Mouse (Mus musculus) CH12.LX (cell line): ENCODE data around the gene 4930402F06Rik. TPM values are rescaled to one million over a fixed set of nuclear protein-coding genes. Genes with fewer than 3 reads are reported as not detected.

Experiments used
- DNase-seq: peaks from one replicate; pipeline ENCODE4 v3.0.0-alpha.2; 2013; ENCODE audit errors: extremely low read depth
- H3K27ac ChIP-seq: 2 replicates; pipeline ENCODE4 v1.5.1; 2012; ENCODE audit warnings: low read depth, mild to moderate bottlenecking, control low read depth, moderate library complexity; ENCODE audit not compliant: insufficient read depth
- H3K27me3 ChIP-seq: replicated peaks from 2 replicates; pipeline ENCODE3; 2012; ENCODE audit warnings: inconsistent platforms
- H3K36me3 ChIP-seq, 2 experiments: replicated peaks in 1 of 2; 2 replicates each; pipeline versions ENCODE3 to v1.6.1; 2012; ENCODE audit warnings: inconsistent platforms in 1 of 2, low read length in 1 of 2, mild to moderate bottlenecking in 1 of 2, mixed read lengths in 1 of 2, moderate library complexity in 1 of 2; ENCODE audit not compliant: control insufficient read depth in 1 of 2, insufficient read depth in 1 of 2
- H3K4me1 ChIP-seq, 2 experiments: 2 replicates each; pipeline ENCODE4 v1.6.1; 2012; ENCODE audit warnings: inconsistent platforms in 1 of 2, moderate library complexity in 1 of 2; ENCODE audit not compliant: insufficient read depth in 2 of 2, control insufficient read depth in 1 of 2
- H3K4me2 ChIP-seq: 2 replicates; pipeline ENCODE4 v1.6.1; 2012; ENCODE audit warnings: low read depth, mild to moderate bottlenecking, control low read depth; ENCODE audit not compliant: poor library complexity, insufficient read depth, severe bottlenecking
- H3K4me3 ChIP-seq, 3 experiments: fragments of 150-350 bp in 1 of 3; sonication (generic) in 1 of 3; replicated peaks in 1 of 3; 2 replicates each; pipeline versions ENCODE3 to v1.5.1; 2011 to 2012; ENCODE audit warnings: low read depth in 2 of 3, low read length in 2 of 3, mild to moderate bottlenecking in 2 of 3, moderate library complexity in 2 of 3, control low read depth in 1 of 3, improper control_type of control experiment in 1 of 3, inconsistent platforms in 1 of 3, mixed read lengths in 1 of 3; ENCODE audit not compliant: poor library complexity in 1 of 3
- H3K79me2 ChIP-seq: replicated peaks from 2 replicates; pipeline ENCODE4 v1.6.1; 2012; ENCODE audit warnings: mild to moderate bottlenecking, moderate library complexity; ENCODE audit not compliant: control insufficient read depth, poor library complexity, insufficient read depth, severe bottlenecking; ENCODE audit errors: extremely low read depth
- H3K9ac ChIP-seq: 2 replicates; pipeline ENCODE4 v1.6.1; 2012; ENCODE audit warnings: low read depth, mild to moderate bottlenecking, control low read depth, moderate library complexity; ENCODE audit not compliant: insufficient read depth
- H3K9me3 ChIP-seq: replicated peaks from 2 replicates; pipeline ENCODE3; 2012; ENCODE audit warnings: low read length, inconsistent platforms, mixed read lengths
- BHLHE40 ChIP-seq: IDR thresholded peaks from 2 replicates; pipeline ENCODE4 v1.6.1; 2011; ENCODE audit warnings: mild to moderate bottlenecking, low read depth, low read length, improper control_type of control experiment
- ELF1 ChIP-seq: IDR thresholded peaks from 2 replicates; pipeline ENCODE4 v1.6.1; 2014; ENCODE audit warnings: low read depth, mild to moderate bottlenecking, inconsistent platforms, low read length, improper control_type of control experiment
- ETS1 ChIP-seq: conservative IDR thresholded peaks from 2 replicates; pipeline ENCODE4 v1.6.1; 2012; ENCODE audit warnings: low read depth, mild to moderate bottlenecking, inconsistent platforms, low read length, improper control_type of control experiment, moderate library complexity
- GABPA ChIP-seq: IDR thresholded peaks from 2 replicates; pipeline ENCODE4 v1.6.1; 2012; ENCODE audit warnings: low read depth, low read length, improper control_type of control experiment, inconsistent platforms; ENCODE audit not compliant: insufficient replicate concordance
- JUND ChIP-seq: conservative IDR thresholded peaks from 2 replicates; pipeline ENCODE4 v1.6.1; 2011; ENCODE audit warnings: low read depth, low read length, improper control_type of control experiment
- KAT2A ChIP-seq: IDR thresholded peaks from 2 replicates; pipeline ENCODE4 v1.6.1; 2012; ENCODE audit warnings: low read length, improper control_type of control experiment, inconsistent platforms; ENCODE audit not compliant: insufficient replicate concordance
- MAFK ChIP-seq: IDR thresholded peaks from 2 replicates; pipeline ENCODE4 v1.6.1; 2011; ENCODE audit warnings: low read length, improper control_type of control experiment; ENCODE audit not compliant: insufficient replicate concordance
- MAX ChIP-seq: IDR thresholded peaks from 2 replicates; pipeline ENCODE4 v1.6.1; 2011; ENCODE audit warnings: low read length, improper control_type of control experiment
- MAZ ChIP-seq: IDR thresholded peaks from 2 replicates; pipeline ENCODE4 v1.6.1; 2012; ENCODE audit warnings: low read depth, mild to moderate bottlenecking, inconsistent platforms, low read length, improper control_type of control experiment, moderate library complexity
- MXI1 ChIP-seq: IDR thresholded peaks from 2 replicates; pipeline ENCODE4 v1.6.1; 2011; ENCODE audit warnings: mild to moderate bottlenecking, low read depth, low read length, improper control_type of control experiment
- NELFE ChIP-seq: IDR thresholded peaks from 2 replicates; pipeline ENCODE4 v1.6.1; 2011; ENCODE audit warnings: low read depth, low read length, improper control_type of control experiment
- NRF1 ChIP-seq: IDR thresholded peaks from 2 replicates; pipeline ENCODE4 v1.6.1; 2014; ENCODE audit warnings: low read depth, mild to moderate bottlenecking, inconsistent platforms, low read length, improper control_type of control experiment, moderate library complexity
- PAX5 ChIP-seq: IDR thresholded peaks from 2 replicates; pipeline ENCODE4 v1.6.1; 2012; ENCODE audit warnings: low read length, inconsistent platforms, mixed read lengths
- POLR2AphosphoS2 ChIP-seq: IDR thresholded peaks from 2 replicates; pipeline ENCODE4 v1.6.1; 2011; ENCODE audit warnings: low read depth, low read length, improper control_type of control experiment
- RAD21 ChIP-seq: IDR thresholded peaks from 2 replicates; pipeline ENCODE4 v1.6.1; 2011; ENCODE audit warnings: low read depth, mild to moderate bottlenecking, low read length, improper control_type of control experiment, moderate library complexity
- SIN3A ChIP-seq: IDR thresholded peaks from 2 replicates; pipeline ENCODE4 v1.6.1; 2012; ENCODE audit warnings: low read length, improper control_type of control experiment, inconsistent platforms
- SMC3 ChIP-seq: IDR thresholded peaks from 2 replicates; pipeline ENCODE4 v1.6.1; 2011; ENCODE audit warnings: low read depth, low read length, improper control_type of control experiment
- TCF12 ChIP-seq: IDR thresholded peaks from 2 replicates; pipeline ENCODE4 v1.6.1; 2014; ENCODE audit warnings: low read depth, mild to moderate bottlenecking, inconsistent platforms, low read length, improper control_type of control experiment
- UBTF ChIP-seq: IDR thresholded peaks from 2 replicates; pipeline ENCODE4 v1.6.1; 2012; ENCODE audit warnings: low read depth, mild to moderate bottlenecking, inconsistent platforms, low read length, improper control_type of control experiment, moderate library complexity
- USF1 ChIP-seq: IDR thresholded peaks from 2 replicates; pipeline ENCODE4 v1.6.1; 2014; ENCODE audit warnings: low read depth, mild to moderate bottlenecking, inconsistent platforms, low read length, improper control_type of control experiment
- ZNF384 ChIP-seq: IDR thresholded peaks from 2 replicates; pipeline ENCODE4 v1.6.1; 2012; ENCODE audit warnings: low read depth, low read length, improper control_type of control experiment, inconsistent platforms
- dilution Hi-C: fragments of 300-500 bp; cut with MboI; formaldehyde crosslinking; loops from 2 replicates; pipeline ENCODE4 v1.14.3; 2020; ENCODE audit warnings: low sequenced_read_pairs; ENCODE audit not compliant: extremely low pct_unique_long_range_greater_than_20kb, extremely low pct_ligation_motif_present
- in situ Hi-C: fragments of 300-500 bp; cut with MboI; formaldehyde crosslinking; loops from 3 replicates; pipeline ENCODE4 v1.14.3; 2019; ENCODE audit warnings: low sequenced_read_pairs, low pct_ligation_motif_present, low pct_unique_long_range_greater_than_20kb, mixed read lengths
- polyA plus RNA-seq: library from polyadenylated mRNA; unstranded; fragments of >175 nt; gene quantifications from 2 replicates; pipeline ENCODE4 v1.2.1, GENCODE M21; 2012; ENCODE audit warnings: low read depth; ENCODE audit not compliant: insufficient read length
- total RNA-seq, 2 experiments: library from RNA; depleted of rRNA; stranded (reverse); fragments of 300-350 nt in 1 of 2; fragments of >200 nt in 1 of 2; gene quantifications; 2 replicates each; pipeline ENCODE4 v1.2.3; 2012 to 2014

The 4930402F06Rik gene
- total and polyA plus RNA-seq, 3 experiments, result not detected

- Histone ChIP-seq H3K27me3 (no peaks in the 10 kb centered on the region), H3K36me3 (peaks cover 18 to 52% of the 10 kb centered on the region in 2 experiments), H3K79me2 (peaks cover 78% of the 10 kb centered on the region), H3K4me1 (peaks cover 24 to 59% of the 10 kb centered on the region in 2 experiments), H3K4me2 (peak overlapping the region; percentile 24), H3K4me3 (peak overlapping the region in 1 of 3 experiments; percentile 7), H3K9ac (no peak overlapping the region), H3K9me3 (no peaks in the 10 kb centered on the region), H3K27ac (peak overlapping the region; percentile 57; the same call in 1 of the 2 replicates)
- TF ChIP-seq MAX (no peak), UBTF (no peak), RAD21 (no peak), MAZ (no peak), GABPA (no peak), SMC3 (no peak), MAFK (no peak), NRF1 (no peak), KAT2A (no peak), USF1 (no peak), JUND (no peak), ELF1 (no peak)
- no peak for DNase-seq
- in situ Hi-C loops (no loop called here), dilution Hi-C loops (no loop called here)
Measured at GRCm38 (mm10) chr2:35442079-35442478, 45.1 kb upstream of the 4930402F06Rik start.

- Histone ChIP-seq H3K9ac (no peak overlapping the region), H3K4me1 (peaks cover 24 to 59% of the 10 kb centered on the region in 2 experiments), H3K79me2 (peaks cover 85% of the 10 kb centered on the region), H3K36me3 (peaks cover 21 to 59% of the 10 kb centered on the region in 2 experiments), H3K27me3 (no peaks in the 10 kb centered on the region), H3K4me3 (no peak overlapping the region), H3K27ac (peak overlapping the region; percentile 36; the same call in 1 of the 2 replicates), H3K4me2 (peak overlapping the region; percentile 24), H3K9me3 (no peaks in the 10 kb centered on the region)
- no peak for DNase-seq
- in situ Hi-C loops, result no loop called here
- dilution Hi-C loops, result no loop called here
- TF ChIP-seq ELF1 (no peak), ZNF384 (no peak), SIN3A (no peak), JUND (no peak), NELFE (no peak), BHLHE40 (peak; percentile 64), TCF12 (peak; percentile 43; the same call in 1 of the 2 replicates), POLR2AphosphoS2 (no peak), MXI1 (0 out of 2 replicates have a peak, but pooled peaks have one; percentile 25), PAX5 (no peak), ETS1 (no peak)
Measured at GRCm38 (mm10) chr2:35441419-35441818, 44.4 kb upstream of the 4930402F06Rik start.
